ENCODE assay signal across 7 mouse cellular contexts in genomic region chr14:98167186-98168038, GRCm38 (mm10). TPM values are rescaled to one million over a fixed set of nuclear protein-coding genes. Genes with fewer than 3 reads are reported as not detected.
A peak's percentile ranks its signal among the peaks of the same experiment; 100 is the strongest.
DNase-seq lines count a peak whose midpoint lies in the region; ATAC-seq and TF ChIP-seq lines count a peak whose summit lies in the region.

No protein-coding gene starts in this region.

- in situ Hi-C loops in Patski (cut with MboI; ENCODE audit: low pct_unique_long_range_greater_than_20kb), result no loop called here

- peak; percentile 46 for ATAC-seq in Patski
- peak; percentile 33 for ATAC-seq in forebrain, embryonic 12.5 days (ENCODE audit: low FRiP score)
- ATAC-seq in hindbrain, embryonic 13.5 days (ENCODE audit: low FRiP score), result peak; percentile 43
- peak; percentile 36 for ATAC-seq in midbrain, embryonic 16.5 days

- peak overlapping the region; percentile 99 for H3K27ac ChIP-seq in forebrain, embryonic 12.5 days
- H3K27ac ChIP-seq in hindbrain, embryonic 13.5 days, result peak overlapping the region; percentile 98
- no peak overlapping the region for H3K27ac ChIP-seq in liver, adult 2 months (replicated peaks; ENCODE audit: insufficient read depth, low read depth, low read length)
- peak overlapping the region; percentile 91 for H3K27ac ChIP-seq in midbrain, embryonic 16.5 days (ENCODE audit: low read length)

- WGBS in forebrain, embryonic 12.5 days, result under 1% methylated on average over 33 of the region's 33 CpGs
- WGBS in hindbrain, embryonic 13.5 days, result under 1% methylated on average over 33 of the region's 33 CpGs
- 2% methylated on average over 33 of the region's 33 CpGs for WGBS in liver, adult 2 months
- under 1% methylated on average over 33 of the region's 33 CpGs for WGBS in midbrain, embryonic 16.5 days

- peak overlapping the region; percentile 72 for H3K4me2 ChIP-seq in forebrain, embryonic 12.5 days
- peak overlapping the region; percentile 66 for H3K4me2 ChIP-seq in hindbrain, embryonic 13.5 days
- H3K4me2 ChIP-seq in midbrain, embryonic 16.5 days (ENCODE audit: low read length), result peak overlapping the region; percentile 95

- H3K79me2 ChIP-seq in liver, adult 2 months (ENCODE audit: control insufficient read depth, insufficient read depth, low read length), result no peaks in the 10 kb centered on the region

- no peaks in the 10 kb centered on the region for H3K36me3 ChIP-seq in forebrain, embryonic 12.5 days (replicated peaks)
- H3K36me3 ChIP-seq in hindbrain, embryonic 13.5 days, result no peaks in the 10 kb centered on the region
- H3K36me3 ChIP-seq in liver, adult 2 months (ENCODE audit: control insufficient read depth, insufficient read depth, low read length), result no peaks in the 10 kb centered on the region
- H3K36me3 ChIP-seq in midbrain, embryonic 16.5 days (ENCODE audit: control insufficient read depth, insufficient read depth, low read length), result no peaks in the 10 kb centered on the region

- TF ChIP-seq POLR2A in liver, adult 2 months (IDR thresholded peaks at IDR 0.05; ENCODE audit: extremely low read depth, insufficient read depth, low read length), result no peak

- H3K4me1 ChIP-seq in forebrain, embryonic 12.5 days, result peaks cover 25% of the 10 kb centered on the region
- H3K4me1 ChIP-seq in hindbrain, embryonic 13.5 days (replicated peaks), result peaks cover 27% of the 10 kb centered on the region
- no peaks in the 10 kb centered on the region for H3K4me1 ChIP-seq in liver, adult 2 months (ENCODE audit: control insufficient read depth, insufficient read depth, low read length)
- H3K4me1 ChIP-seq in midbrain, embryonic 16.5 days (ENCODE audit: control insufficient read depth, insufficient read depth, low read length), result peaks cover 6% of the 10 kb centered on the region

- no peak for DNase-seq in Patski (ENCODE audit: low read depth, low spot score)
- peak; percentile 75 to 80 for DNase-seq in adrenal gland, postnatal 36 days
- peak; percentile 7 for DNase-seq in liver, adult 2 months (ENCODE audit: extremely low read depth, low read depth, low spot score)
- DNase-seq in urinary bladder, adult 2 months (ENCODE audit: low spot score), result peak; percentile 30

- peak overlapping the region; percentile 98 for H3K9ac ChIP-seq in forebrain, embryonic 12.5 days
- H3K9ac ChIP-seq in hindbrain, embryonic 13.5 days, result peak overlapping the region; percentile 96
- H3K9ac ChIP-seq in liver, adult 2 months (ENCODE audit: low read depth, low read length), result no peak overlapping the region
- peak overlapping the region; percentile 85 for H3K9ac ChIP-seq in midbrain, embryonic 16.5 days (ENCODE audit: low read depth, low read length)

- peaks cover 46% of the 10 kb centered on the region for H3K27me3 ChIP-seq in Patski
- H3K27me3 ChIP-seq in forebrain, embryonic 12.5 days, result no peaks in the 10 kb centered on the region
- H3K27me3 ChIP-seq in hindbrain, embryonic 13.5 days, result no peaks in the 10 kb centered on the region
- H3K27me3 ChIP-seq in liver, adult 2 months (ENCODE audit: control insufficient read depth, insufficient read depth, low read length), result peaks cover 11% of the 10 kb centered on the region
- no peaks in the 10 kb centered on the region for H3K27me3 ChIP-seq in midbrain, embryonic 16.5 days (ENCODE audit: control insufficient read depth, insufficient read depth, low read depth, low read length)

- peak overlapping the region; percentile 90 for H3K4me3 ChIP-seq in forebrain, embryonic 12.5 days (replicated peaks)
- H3K4me3 ChIP-seq in hindbrain, embryonic 13.5 days, result peak overlapping the region; percentile 84
- peak overlapping the region; percentile 59 for H3K4me3 ChIP-seq in liver, adult 2 months (ENCODE audit: insufficient read depth, low read depth, low read length)
- H3K4me3 ChIP-seq in midbrain, embryonic 16.5 days (ENCODE audit: low read depth, low read length), result peak overlapping the region; percentile 89

- H3K9me3 ChIP-seq in forebrain, embryonic 12.5 days, result no peaks in the 10 kb centered on the region
- H3K9me3 ChIP-seq in hindbrain, embryonic 13.5 days, result no peaks in the 10 kb centered on the region
- H3K9me3 ChIP-seq in midbrain, embryonic 16.5 days (replicated peaks; ENCODE audit: control insufficient read depth, low read length, poor library complexity, severe bottlenecking), result no peaks in the 10 kb centered on the region

- no peak for TF ChIP-seq CTCF in Patski (IDR thresholded peaks at IDR 0.05)
- TF ChIP-seq CTCF in liver, adult 2 months (IDR thresholded peaks at IDR 0.05; ENCODE audit: low read depth, low read length), result no peak

- CTCF ChIA-PET in Patski (lab: Charles Lee), result interaction anchor here (1.5 kb wide), 1 partner anchor 13 kb away, joined by 4 read pairs; no protein-coding TSS in a partner anchor

- POLR2A ChIA-PET in Patski (lab: Charles Lee), result no interaction called here

RNA-seq across cellular contexts. Expression of gene Dach1, which starts 2.2 kb away (rescaled TPM):
- polyA plus RNA-seq in Patski (2021), result 0.22 TPM
- total RNA-seq in adrenal gland, postnatal 36 days (2021), result 1 to 10 TPM; 2.7 to 5.6 TPM
- polyA plus RNA-seq in forebrain, embryonic 12.5 days (2016; fragmentation: Nextera tagmentation; extraction: Ambion mirVana), result 22.5 and 22.8 TPM in 2 replicates
- 19.8 and 20.5 TPM in 2 replicates for polyA plus RNA-seq in hindbrain, embryonic 13.5 days (2015; fragmentation: Nextera tagmentation; extraction: Ambion mirVana)
- total RNA-seq in liver, adult 2 months (2014; rRNA removed), result 0.37 and 0.40 TPM in 2 replicates
- 0.02 and 0.06 TPM in 2 replicates for polyA plus RNA-seq in liver, adult 2 months (2012; rRNA removed)
- 9.4 and 9.7 TPM in 2 replicates for polyA plus RNA-seq in midbrain, embryonic 16.5 days (2015; fragmentation: Nextera tagmentation; extraction: Ambion mirVana)
- 3.6 and 4.1 TPM in 2 replicates for polyA plus RNA-seq in urinary bladder, adult 2 months (2012; rRNA removed)
